Mouse (Mus musculus) adrenal gland, adult 18-20 months (tissue): ENCODE data around the gene Arhgap10. TPM values are rescaled to one million over a fixed set of nuclear protein-coding genes. Genes with fewer than 3 reads are reported as not detected.

Source experiments
- DNase-seq, 2 experiments: peaks; one replicate each; pipeline ENCODE4 v3.0.0; 2021 to 2022; ENCODE audit warnings: low spot score in 2 of 2
- total RNA-seq, 2 experiments: library from RNA; stranded (reverse); gene quantifications; 1 replicate in 1 of 2; 2 replicates in 1 of 2; pipeline ENCODE4 v1.2.3; 2021

Gene Arhgap10
- total RNA-seq, 2 experiments from 2014 or later = 12.3 to 26.2 TPM

DNA sequence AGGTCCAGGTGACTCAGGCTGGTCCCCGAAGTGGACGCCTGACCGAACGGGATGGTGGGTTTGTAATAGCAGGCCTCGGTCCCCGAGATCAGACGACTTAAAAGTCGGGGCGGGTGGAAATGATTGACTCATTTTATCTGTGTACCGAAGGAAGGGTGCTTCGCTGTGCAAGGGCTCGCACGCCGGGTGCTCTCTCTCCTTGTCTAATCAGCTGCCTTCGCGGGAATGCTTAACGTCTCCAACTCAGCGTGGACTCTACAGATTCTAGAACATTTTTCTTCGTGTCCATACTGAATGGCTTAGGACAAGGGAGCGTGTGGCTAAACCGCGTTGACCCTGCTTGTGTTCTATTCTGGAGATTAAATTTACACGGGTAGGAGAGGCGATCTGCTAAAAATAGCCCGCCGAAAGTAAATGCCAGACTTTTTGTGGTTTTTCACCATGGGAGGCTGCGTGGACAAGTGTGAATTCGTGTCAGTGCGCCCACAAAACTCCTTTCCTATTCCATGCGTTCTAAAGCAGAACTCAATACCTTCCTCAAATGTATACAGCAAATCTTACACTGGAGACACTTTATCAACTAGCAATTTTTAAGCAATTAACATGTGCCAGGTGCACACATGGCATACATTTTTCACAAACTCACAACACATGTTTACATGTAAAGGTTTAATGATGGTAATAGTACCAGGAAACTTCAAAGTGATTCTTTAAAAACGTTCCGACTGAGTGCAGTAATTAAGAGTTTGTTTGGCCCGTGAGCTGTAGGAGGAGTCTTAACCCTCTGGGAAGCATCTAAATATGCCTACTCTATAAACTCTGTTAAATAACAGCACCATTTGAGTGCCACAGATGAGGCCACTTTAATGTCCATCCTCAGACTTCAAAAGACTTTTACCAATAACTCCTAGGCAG, 705 bp upstream of the Arhgap10 start:
- no peak for DNase-seq

DNA sequence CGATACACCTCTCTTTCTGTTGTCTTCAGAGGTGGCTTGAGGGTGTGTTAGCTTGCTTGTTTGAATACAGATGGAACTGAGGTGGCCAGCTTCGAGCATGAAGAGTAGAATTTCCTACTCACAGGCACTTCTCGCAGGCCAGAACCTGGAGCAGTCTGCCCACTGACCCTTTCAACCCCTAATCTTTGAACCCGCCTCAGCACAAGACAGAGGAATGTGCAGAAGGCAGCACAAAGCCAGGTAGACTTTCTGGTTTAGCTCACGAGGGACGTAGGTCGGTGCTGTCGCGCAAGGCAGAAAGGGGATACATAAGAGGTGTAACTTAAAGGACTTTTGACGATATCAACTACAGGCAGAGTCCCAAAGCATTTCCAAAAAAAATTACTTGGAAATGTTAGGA, 908 bp downstream of the Arhgap10 start:
- DNase-seq = peak in 1 of 2 experiments; percentile 25

DNA sequence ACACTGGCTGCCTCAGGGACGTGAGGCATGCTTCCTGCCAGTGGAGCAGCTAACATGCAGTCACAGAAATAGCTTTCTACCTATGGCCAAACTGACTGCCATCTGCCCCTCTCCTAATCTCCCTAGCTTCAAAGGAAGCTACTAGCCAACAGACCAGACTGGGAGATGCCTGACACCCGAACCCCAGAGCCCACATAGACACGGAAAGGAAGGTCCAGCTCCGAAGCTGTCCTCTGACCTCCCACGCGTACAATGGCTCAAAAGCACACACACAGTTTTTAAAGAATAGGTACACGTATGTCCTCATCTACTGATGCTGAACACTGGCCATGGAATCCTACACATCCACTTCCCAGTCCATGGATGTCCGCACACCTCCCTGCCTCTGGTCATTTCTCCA, 2.0 kb downstream of the Arhgap10 start:
- DNase-seq = no peak

DNA sequence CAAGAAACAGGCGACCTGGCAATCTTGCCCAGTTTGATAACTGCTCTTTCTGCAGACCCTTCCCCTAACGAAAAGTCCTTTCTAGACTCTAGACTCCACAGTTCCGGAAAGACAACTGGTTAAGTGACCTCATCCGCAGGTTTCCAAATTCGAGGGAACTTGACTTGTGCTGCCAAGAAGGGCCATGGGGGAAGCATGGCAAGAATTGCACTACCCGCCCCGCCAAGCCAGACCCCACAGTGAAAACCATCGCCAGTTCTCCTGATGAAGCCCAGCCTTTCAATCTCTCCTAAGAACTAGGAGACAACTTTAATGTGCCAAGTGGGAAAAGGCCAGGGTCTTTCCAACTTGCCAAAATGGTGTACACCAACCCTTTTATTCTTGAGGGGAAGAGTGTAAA, 2.6 kb downstream of the Arhgap10 start:
- no peak for DNase-seq

DNA sequence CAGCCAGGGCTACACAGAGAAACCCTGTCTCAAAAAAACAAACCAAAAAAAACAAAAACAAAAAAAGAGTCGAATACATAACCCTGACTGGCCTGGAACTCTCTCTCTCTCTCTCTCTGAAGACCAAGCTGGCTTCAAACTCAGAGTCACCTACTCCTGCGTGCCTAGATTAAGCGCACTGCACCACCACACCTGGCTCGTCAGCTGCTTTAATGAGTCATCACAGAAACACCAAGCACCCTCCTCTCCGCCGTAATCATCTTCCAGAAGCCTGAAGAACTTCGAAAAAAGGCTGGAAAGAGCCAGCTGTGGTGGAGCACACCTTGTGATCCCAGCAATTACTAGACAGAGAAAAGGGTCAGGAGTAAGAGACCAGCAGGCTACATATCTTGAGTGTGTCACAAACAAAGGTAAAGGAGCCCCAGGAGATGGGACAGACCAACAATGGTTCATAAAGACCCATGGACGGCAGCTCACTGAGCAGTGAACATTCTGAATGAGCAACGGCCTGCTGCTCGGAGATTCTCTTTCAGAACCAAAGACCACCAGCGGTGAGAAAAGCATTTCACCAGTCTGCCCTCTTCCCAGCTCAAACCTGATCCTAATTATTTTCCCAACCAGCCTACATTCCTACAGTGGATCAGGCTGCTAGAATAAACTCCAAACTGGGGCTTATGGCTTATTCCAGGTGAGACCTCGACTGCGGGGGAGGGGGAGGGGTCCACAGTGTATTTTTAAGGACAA, 5.8 kb downstream of the Arhgap10 start:
- DNase-seq = no peak

DNA sequence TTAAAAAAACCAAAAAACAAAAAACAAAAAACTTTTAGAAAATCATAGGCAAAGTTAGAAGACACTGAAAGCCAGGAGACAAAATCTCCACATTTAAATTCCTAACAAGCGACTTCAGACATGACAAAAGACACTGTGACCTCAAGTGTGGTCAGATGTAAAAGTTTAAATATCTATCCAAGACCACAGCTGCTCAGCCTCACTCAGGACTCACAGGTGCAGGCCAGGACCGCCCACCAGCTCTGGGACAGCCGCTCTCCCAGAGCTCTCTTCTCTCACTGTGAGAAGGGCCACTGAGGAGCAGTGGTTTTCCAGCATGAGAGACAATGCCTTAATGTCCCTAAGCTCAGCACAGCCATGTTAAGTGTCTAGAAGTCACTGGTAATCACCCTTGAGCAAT, 7.3 kb downstream of the Arhgap10 start:
- no peak for DNase-seq

DNA sequence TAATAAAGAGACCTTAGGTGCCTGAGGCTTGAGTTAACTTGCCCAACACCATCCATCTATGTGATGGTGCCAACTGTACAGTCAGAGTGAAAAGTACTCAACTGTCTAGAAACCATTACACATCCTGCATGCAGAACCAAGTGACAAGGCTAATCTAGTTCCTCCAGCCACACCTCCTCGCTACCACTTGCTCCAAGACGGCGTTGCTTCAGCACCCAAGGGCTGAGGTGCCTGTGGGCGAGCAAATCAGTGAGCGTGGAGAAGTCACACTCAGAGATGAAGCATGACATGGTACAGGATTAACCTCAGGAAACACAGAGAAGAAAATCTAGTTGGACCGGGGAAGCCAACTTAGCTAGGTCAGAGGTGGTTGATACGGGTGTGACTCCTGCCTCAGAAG, 8.7 kb downstream of the Arhgap10 start:
- DNase-seq = no peak

DNA sequence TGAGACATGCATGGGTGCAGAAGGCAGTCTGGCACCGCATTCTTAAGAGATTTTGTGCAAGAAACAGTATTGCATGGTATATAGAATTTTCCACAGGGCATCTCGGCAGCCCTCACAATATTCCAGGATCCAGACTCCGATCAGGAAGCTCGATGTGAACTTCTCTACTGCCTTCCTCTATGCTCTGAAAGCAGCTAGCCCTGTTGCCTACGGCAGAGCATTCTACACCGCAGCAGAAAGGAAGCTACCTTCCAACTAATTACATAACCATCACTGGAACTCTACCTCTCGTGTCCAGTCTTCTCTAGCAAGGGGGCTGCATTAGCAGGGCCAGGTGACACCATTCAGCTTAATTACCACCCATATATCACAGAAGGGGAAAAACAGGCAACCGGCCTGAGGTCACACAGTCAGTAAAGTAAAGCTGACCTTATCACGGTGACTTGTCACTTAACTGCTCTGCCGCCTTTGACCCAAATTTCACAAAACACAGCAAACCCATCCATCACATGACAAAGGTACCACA, 10.2 kb downstream of the Arhgap10 start:
- no peak for DNase-seq

DNA sequence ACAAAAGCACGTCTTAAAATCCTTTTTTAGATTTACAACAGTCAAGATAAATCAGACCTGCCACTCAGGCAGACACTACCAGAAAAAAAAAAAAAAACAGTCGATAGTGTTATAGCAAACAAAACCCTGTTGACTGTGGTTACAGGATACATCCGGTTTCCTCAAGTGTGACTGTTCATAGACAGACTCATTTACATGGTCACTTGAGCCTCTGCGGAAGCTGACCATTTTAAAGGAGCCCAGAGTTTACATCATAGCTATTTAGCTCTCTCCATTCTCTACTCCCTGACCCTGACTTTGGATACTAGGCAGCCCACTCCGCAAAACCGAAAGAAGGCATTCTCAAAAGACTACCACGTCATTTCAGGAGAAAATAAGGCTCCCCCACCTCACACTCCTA, 11.2 kb downstream of the Arhgap10 start:
- no peak for DNase-seq

DNA sequence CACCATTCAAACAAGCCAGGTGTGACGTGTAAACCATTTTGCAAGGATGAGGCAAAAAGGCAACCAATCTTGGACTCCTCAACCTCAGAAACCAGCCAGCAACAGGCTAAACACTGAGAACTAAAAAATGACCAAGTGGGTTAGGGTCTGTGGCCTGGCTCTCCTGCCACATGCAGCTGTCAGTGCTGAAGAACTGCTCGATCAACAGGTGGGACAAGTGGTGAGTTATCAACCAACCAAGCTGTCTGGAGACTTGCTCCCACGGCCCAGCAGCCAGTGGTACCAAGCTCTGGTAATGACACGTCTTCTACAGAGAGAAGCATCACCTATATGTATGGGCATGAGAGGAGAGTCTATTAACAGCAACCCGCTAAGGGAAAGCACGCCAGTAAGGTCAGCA, 15.2 kb downstream of the Arhgap10 start:
- DNase-seq = no peak

DNA sequence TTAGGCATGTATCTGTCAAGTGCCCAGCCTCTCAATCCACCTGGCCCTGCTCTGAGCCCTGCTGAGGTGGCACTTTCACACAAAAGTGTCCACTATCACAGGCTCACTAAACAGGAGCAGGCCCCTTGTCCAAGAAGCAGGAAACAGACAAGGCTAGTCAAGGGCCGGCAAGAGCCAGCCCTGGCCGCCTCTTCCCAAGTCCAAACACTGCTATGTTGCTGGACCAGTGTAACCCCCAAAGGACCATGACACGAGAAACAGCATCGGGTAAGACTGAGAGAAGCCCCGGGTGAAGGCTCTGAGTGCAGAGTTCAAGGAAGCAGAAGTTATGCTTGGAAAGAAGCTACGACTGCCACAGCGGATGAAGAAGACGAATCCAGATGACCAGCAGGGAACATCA, 16.6 kb downstream of the Arhgap10 start:
- no peak for DNase-seq

DNA sequence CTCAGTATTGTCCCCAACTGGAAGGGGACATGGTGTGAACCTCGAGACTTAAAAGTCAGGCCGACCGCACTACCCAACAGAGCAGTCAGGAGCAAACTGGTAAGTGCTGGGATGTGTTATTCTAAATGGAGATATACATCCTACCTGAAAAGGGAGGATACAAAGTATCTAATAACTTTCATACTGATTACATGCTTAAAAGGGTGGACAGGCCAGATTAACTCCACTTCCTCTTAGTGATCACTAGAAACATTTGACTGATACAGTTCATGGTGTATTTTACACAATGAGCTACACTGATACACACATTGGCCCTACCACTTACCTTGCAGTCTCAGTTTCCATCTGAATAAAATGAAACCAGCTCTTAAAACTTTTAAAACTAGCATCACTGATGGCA, 17.5 kb downstream of the Arhgap10 start:
- no peak for DNase-seq

DNA sequence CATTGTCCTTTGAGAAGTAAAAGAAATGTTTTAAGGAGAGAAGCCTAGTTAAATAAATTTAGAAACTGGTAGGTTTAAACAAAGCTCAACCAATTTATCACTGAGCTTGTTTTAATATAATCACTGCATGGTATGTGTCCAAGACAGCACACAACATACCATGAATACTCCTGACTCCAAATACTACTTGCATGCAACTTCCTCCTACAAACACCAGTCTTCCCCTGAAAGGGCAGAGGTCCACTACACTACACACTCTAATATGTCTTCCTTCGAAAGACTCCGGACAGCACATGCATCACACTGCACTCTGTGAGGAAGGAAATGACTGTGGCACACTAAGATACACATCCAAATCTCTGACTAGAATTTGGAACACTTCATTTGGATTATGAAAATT, 20.3 kb downstream of the Arhgap10 start:
- DNase-seq = no peak

DNA sequence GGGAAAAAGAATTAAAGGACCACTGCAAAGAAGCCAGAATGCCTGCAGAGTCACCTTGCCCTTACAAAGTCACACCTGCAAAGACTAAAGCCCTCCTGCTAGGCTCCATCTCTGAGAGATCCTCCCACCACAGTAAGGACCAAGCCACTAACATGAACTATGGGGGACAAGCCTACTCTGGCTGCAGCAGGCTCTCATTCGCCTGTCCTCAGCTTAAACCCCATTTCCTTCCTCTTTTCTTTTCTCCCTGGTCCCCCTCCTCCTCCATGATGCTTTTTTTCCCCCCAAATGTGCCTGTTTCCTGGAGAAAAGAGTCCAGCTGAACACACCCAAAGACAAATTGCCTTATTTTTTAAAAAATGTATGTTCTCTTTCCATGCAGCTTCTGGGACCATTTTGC, 21.5 kb downstream of the Arhgap10 start:
- no peak for DNase-seq

DNA sequence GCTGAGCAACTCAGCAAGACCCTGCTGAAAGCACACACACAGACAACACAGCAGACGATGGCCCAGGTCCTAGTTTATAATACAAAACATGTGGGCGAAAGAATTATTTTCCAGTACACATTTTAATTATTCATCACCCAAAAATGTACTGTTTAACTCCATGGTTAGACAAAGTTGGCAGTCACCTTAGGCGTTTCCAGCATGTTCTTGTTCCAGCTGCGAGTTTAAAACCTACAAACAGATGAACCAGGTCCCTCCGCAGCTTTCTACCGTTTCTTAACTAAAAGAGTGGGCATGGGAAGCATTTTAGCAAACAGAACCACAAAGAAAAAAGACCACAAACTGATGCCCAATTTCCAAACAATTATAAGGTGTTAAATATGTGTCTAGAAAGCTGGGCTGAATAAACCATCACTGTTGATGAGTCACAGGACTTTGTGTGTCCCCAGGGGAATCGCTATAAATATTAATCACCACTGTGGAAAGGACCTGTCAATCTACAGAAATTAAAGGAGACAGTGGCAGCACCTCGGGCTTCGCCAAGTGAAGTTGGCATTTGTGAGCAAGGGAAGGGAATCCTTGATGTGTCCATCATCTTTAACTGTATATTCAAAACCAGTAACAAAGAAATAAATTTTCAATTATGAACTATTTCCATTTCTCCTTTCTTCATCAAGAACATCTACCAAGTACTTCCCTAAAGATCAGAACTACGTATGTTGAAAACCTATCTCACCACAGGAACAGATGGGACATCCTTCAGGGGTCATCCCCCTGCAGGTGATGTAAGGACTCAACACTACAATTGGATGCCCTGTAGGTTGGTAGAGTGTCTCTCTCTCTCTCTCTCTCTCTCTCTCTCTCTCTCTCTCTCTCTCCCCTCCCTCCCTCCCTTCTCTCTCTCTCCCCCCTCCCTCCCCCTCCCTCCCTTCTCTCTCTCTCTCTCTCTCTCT, 23.1 kb downstream of the Arhgap10 start:
- DNase-seq = no peak

DNA sequence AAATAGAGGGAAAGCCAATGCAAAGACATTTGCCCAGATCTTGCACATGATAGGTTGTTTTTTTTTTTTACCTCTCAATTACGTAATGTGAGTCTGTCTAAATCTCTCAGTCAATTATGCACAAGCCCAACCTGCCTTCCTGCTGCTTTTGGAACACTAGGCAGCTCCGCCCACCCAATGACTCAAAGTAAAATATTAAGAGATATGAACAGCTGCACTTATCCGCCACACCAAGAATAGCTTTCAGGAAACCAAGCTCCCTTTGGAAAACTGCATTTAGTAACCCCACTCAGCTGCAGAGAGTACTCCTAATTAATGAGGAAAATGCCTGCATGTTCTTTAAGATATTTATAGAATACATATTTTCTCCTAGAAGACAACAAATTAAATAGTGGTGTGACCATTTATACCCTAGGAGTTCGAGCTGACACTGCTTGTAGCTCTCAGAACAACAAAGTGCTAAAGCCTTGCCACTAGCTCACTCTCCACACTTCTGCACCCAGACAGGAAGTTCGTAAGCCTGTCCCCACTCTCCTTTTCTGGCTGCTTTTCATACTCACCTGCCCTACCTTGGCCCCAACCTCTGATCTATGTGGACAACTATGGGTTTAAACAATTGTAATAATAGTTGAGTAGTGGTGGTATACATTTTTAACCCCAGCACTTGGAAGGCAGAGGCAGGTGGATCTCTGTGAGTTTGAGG, 25.2 kb downstream of the Arhgap10 start:
- no peak for DNase-seq

DNA sequence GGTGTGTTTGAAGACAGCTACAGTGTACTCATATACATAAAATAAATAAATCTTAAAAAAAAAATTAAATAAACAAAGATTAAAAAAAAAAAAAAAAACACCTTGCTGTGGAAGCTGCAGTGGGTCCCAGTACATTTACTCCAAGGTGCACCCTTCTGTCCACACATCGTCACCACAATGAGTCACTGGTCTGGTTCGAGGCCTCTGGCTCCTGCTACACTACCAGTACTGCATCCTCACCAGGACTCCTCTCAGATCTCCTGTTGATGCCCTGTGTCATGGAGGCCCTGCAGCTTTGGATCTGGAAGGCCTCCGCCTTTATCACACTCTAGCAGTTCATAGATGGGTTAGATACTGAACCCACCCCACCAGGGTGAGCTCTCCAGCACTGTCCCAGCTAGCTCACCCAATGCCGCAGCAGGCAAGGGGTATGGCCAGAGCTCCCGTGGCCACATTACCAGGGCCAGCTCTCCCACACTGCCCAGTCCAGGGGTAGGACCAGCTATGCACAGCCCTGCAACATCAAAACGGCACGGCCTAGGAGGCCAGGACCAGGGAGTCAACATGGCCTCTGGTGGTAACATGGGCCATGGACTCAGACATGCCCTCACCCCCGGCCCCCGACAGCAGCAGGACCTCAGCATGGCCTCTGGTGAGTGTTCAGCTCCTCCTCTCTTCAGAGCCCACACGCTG, 26.4 kb downstream of the Arhgap10 start:
- no peak for DNase-seq

DNA sequence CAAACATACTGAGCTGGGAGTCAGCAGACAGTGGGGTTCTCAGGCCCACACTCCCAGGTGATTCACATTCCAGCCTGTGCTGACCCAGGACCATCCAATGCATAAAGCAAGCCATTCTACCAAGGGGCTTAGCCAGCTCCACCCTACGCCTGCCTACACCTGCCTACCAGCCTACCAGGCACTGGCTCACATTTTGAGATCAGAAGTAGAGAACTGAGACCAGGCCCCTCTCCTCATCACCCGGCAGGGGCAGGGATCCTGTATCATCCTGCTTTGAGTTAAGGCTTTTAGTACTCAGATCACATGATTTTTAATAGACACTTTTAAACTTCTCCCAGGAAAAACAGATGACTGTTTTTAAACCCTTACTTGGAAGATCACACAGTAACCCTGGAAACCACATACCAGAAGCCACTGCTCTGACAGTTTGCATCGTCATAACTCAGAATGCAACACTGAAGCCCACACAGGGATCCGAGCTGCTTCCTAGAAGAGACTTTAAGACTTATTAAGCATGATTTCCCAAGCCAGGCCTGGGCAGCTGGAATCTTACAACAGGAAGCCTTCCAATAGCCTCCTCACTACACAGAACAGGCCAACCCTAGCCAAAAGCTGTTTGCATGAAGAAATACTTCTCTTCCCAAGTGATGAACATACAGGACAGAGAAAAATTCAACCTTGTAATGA, 27.5 kb downstream of the Arhgap10 start:
- DNase-seq = no peak

DNA sequence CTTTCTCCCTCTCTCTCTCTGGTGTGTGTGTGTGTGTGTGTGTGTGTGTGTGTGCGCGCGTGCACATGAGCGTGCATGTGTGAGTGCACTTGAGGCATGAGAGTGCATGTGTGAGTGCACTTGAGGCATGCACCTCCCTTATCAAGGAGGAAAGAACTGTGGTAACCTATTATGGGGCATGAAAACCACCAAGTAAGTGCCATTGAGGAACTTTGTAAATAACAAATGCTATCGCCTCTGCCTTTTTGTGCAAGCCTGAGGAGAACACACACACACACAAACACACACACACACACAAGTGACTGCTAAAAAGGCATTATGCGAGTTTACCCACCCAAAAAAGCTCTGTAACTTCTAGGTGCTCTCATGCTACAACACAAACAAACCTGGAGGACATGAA, 28.5 kb downstream of the Arhgap10 start:
- no peak for DNase-seq
